Mouse (Mus musculus): Measurements from ENCODE around the gene Vmn2r99.

Vmn2r99 gene

GRCm38 (mm10) chr17:19361649-19362048 lies at the start of gene Vmn2r99:
TSS of gene Vmn2r99 (plus strand) at chr17:19361949.
- no peak for DNase-seq

- no peak for DNase-seq
These were observed 75.9 kb downstream of the Vmn2r99 start for GRCm38 (mm10) chr17:19437623-19438022.

GRCm38 (mm10) chr17:19444932-19445331 lies 83.2 kb downstream of the Vmn2r99 start:
- no peak for DNase-seq
